Mouse (Mus musculus): ENCODE results near the gene Lmo7.

GRCm38 (mm10) chr14:101836401-101836800 lies 106.6 kb downstream of the Lmo7 start:
- TF ChIP-seq EP300 (IDR thresholded peaks at IDR 0.05; ENCODE audit: low read depth) (no peak), CTCF (IDR thresholded peaks at IDR 0.05; ENCODE audit: low read depth) (no peak)
